Mouse (Mus musculus) MEL (cell line): ENCODE results near the gene Sox5. TPM values are rescaled to one million over a fixed set of nuclear protein-coding genes. Genes with fewer than 3 reads are reported as not detected.

Experiments used
- DNase-seq: peaks from one replicate; pipeline ENCODE4 v3.0.0; 2011; ENCODE audit warnings: low read depth, low spot score
- H3K27ac ChIP-seq: 2 replicates; pipeline ENCODE4 v1.5.1; 2012; ENCODE audit warnings: low read depth, mild to moderate bottlenecking, control low read depth, low read length, moderate library complexity; ENCODE audit not compliant: control insufficient read depth
- H3K27me3 ChIP-seq, 2 experiments: fragments of 150-350 bp in 1 of 2; sonication (generic) in 1 of 2; 2 replicates each; pipeline ENCODE4 v1.6.1; 2012; ENCODE audit warnings: low read length in 2 of 2, mild to moderate bottlenecking in 2 of 2, improper control_type of control experiment in 1 of 2, moderate library complexity in 1 of 2; ENCODE audit not compliant: insufficient read depth in 2 of 2, control insufficient read depth in 1 of 2
- H3K36me3 ChIP-seq, 2 experiments: 2 replicates each; pipeline ENCODE4 v1.6.1; 2012 to 2014; ENCODE audit warnings: low read length in 2 of 2, improper control_type of control experiment in 1 of 2, inconsistent platforms in 1 of 2, mild to moderate bottlenecking in 1 of 2; ENCODE audit not compliant: insufficient read depth in 2 of 2, control insufficient read depth in 1 of 2
- H3K4me1 ChIP-seq, 2 experiments: fragments of 150-350 bp in 1 of 2; sonication (generic) in 1 of 2; 2 replicates each; pipeline ENCODE4 v1.6.1; 2012; ENCODE audit warnings: low read length in 2 of 2, improper control_type of control experiment in 1 of 2, mild to moderate bottlenecking in 1 of 2; ENCODE audit not compliant: insufficient read depth in 2 of 2, control insufficient read depth in 1 of 2
- H3K4me3 ChIP-seq, 2 experiments: fragments of 150-350 bp in 1 of 2; sonication (generic) in 1 of 2; 2 replicates each; pipeline ENCODE4 v1.5.1; 2012; ENCODE audit warnings: low read depth in 2 of 2, low read length in 2 of 2, mild to moderate bottlenecking in 2 of 2, moderate library complexity in 2 of 2, control low read depth in 1 of 2, improper control_type of control experiment in 1 of 2; ENCODE audit not compliant: control insufficient read depth in 1 of 2, insufficient read depth in 1 of 2
- H3K79me2 ChIP-seq: 2 replicates; pipeline ENCODE4 v1.6.1; 2012; ENCODE audit warnings: mild to moderate bottlenecking, low read length, moderate library complexity; ENCODE audit not compliant: control insufficient read depth, poor library complexity, insufficient read depth
- H3K9ac ChIP-seq: 2 replicates; pipeline ENCODE4 v1.6.1; 2012; ENCODE audit warnings: low read depth, mild to moderate bottlenecking, control low read depth, low read length, moderate library complexity; ENCODE audit not compliant: control insufficient read depth, poor library complexity, severe bottlenecking
- H3K9me3 ChIP-seq: fragments of 150-350 bp; sonication (generic); replicated peaks from 2 replicates; pipeline ENCODE4 v1.6.1; 2012; ENCODE audit warnings: mild to moderate bottlenecking, low read length, improper control_type of control experiment, moderate library complexity; ENCODE audit not compliant: insufficient read depth
- E2F4 ChIP-seq: IDR thresholded peaks from 2 replicates; pipeline ENCODE4 v1.6.1; 2011; ENCODE audit warnings: low read depth, low read length, improper control_type of control experiment, borderline replicate concordance
- ETS1 ChIP-seq: IDR thresholded peaks from 2 replicates; pipeline ENCODE4 v1.6.1; 2012; ENCODE audit warnings: low read depth, mild to moderate bottlenecking, inconsistent platforms, low read length, improper control_type of control experiment, moderate library complexity
- MAFK ChIP-seq: IDR thresholded peaks from 2 replicates; pipeline ENCODE4 v1.6.1; 2011; ENCODE audit warnings: low read depth, mild to moderate bottlenecking, low read length, improper control_type of control experiment, borderline replicate concordance
- MAZ ChIP-seq: IDR thresholded peaks from 2 replicates; pipeline ENCODE4 v1.6.1; 2012; ENCODE audit warnings: low read depth, mild to moderate bottlenecking, inconsistent platforms, low read length, improper control_type of control experiment
- MEF2A ChIP-seq: IDR thresholded peaks from 2 replicates; pipeline ENCODE4 v1.6.1; 2014; ENCODE audit warnings: low read depth, mild to moderate bottlenecking, inconsistent platforms, low read length, improper control_type of control experiment; ENCODE audit not compliant: poor library complexity, insufficient replicate concordance, severe bottlenecking; ENCODE audit errors: extremely low read depth
- MXI1 ChIP-seq: IDR thresholded peaks from 2 replicates; pipeline ENCODE4 v1.6.1; 2011; ENCODE audit warnings: mild to moderate bottlenecking, low read depth, low read length, improper control_type of control experiment
- NELFE ChIP-seq: IDR thresholded peaks from 2 replicates; pipeline ENCODE4 v1.6.1; 2011; ENCODE audit warnings: low read depth, low read length, improper control_type of control experiment
- NRF1 ChIP-seq: IDR thresholded peaks from 2 replicates; pipeline ENCODE4 v1.6.1; 2014; ENCODE audit warnings: low read depth, mild to moderate bottlenecking, inconsistent platforms, low read length, improper control_type of control experiment, moderate library complexity; ENCODE audit not compliant: poor library complexity, insufficient read depth, severe bottlenecking
- POLR2AphosphoS2 ChIP-seq: IDR thresholded peaks from 2 replicates; pipeline ENCODE4 v1.6.1; 2011; ENCODE audit warnings: low read length, improper control_type of control experiment
- POLR2AphosphoS5 ChIP-seq: IDR thresholded peaks from 2 replicates; pipeline ENCODE4 v1.6.1; 2012; ENCODE audit warnings: low read depth, borderline replicate concordance, mild to moderate bottlenecking, inconsistent platforms, low read length, moderate library complexity, mixed read lengths
- SMC3 ChIP-seq: IDR thresholded peaks from 2 replicates; pipeline ENCODE4 v1.6.1; 2011; ENCODE audit warnings: low read depth, low read length, improper control_type of control experiment
- TBP ChIP-seq: IDR thresholded peaks from 2 replicates; pipeline ENCODE4 v1.8.0; 2011; ENCODE audit warnings: low read depth, low read length, improper control_type of control experiment
- USF1 ChIP-seq: IDR thresholded peaks from 2 replicates; pipeline ENCODE4 v1.6.1; 2014; ENCODE audit warnings: low read depth, mild to moderate bottlenecking, inconsistent platforms, low read length, improper control_type of control experiment, moderate library complexity
- USF2 ChIP-seq, 2 experiments: IDR thresholded peaks; 2 replicates each; pipeline ENCODE4 v1.6.1; 2011 to 2012; ENCODE audit warnings: improper control_type of control experiment in 2 of 2, low read length in 2 of 2, borderline replicate concordance in 1 of 2, inconsistent platforms in 1 of 2, low read depth in 1 of 2, mild to moderate bottlenecking in 1 of 2; ENCODE audit not compliant: insufficient read depth in 1 of 2
- ZC3H11A ChIP-seq: IDR thresholded peaks from 2 replicates; pipeline ENCODE4 v1.6.1; 2012; ENCODE audit warnings: low read depth, mild to moderate bottlenecking, inconsistent platforms, low read length, improper control_type of control experiment
- ZMIZ1 ChIP-seq: IDR thresholded peaks from 2 replicates; pipeline ENCODE4 v1.6.1; 2012; ENCODE audit warnings: low read depth, mild to moderate bottlenecking, inconsistent platforms, low read length, improper control_type of control experiment, moderate library complexity
- polyA plus RNA-seq, 2 experiments: library from polyadenylated mRNA; stranded (reverse) in 1 of 2; unstranded in 1 of 2; fragments of >175 nt in 1 of 2; fragments of >200 nt in 1 of 2; gene quantifications; 2 replicates each; pipeline versions ENCODE4 v1.2.1 to v1.2.4; 2012; ENCODE audit warnings: low replicate concordance in 2 of 2, low read depth in 1 of 2; ENCODE audit not compliant: insufficient read length in 2 of 2, insufficient read depth in 1 of 2, missing spikeins in 1 of 2
- total RNA-seq: library from RNA; depleted of rRNA; stranded (reverse); fragments of 300-350 nt; gene quantifications from 2 replicates; pipeline ENCODE4 v1.2.3, GENCODE M21; 2012

Gene Sox5
- total and polyA plus RNA-seq, 3 experiments, result 0.19 to 3.0 TPM; not detected in 1

DNA sequence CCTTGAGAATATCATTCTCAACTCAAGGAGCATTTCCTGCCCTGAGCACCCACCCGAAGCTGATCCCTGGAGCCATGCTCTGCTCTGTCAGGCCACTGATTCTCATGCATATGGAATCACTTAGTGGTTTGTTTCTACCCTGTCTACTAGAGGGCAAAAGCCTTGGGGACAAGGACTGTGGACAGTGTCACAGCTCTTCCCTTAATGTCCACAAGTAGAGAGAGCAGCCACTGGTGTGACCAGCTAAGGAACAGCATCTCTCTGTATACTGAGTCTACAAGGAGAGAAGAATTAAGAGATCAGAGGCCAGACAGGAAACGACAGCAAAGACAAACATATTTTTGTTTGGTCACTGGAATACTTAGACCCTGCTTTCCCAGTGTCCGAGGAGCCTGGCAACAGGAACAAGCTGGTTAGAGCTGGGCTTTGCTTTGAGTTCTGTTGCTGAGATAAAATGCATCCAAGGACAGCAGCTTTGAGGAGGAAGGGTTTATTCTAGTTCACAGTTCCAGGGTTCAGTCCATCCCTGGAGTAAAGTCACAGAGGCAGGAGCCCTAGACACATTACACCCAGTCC is 40.6 kb downstream of the Sox5 start:
- DNase-seq, result no peak
- no peaks in the 10 kb centered on the region for H3K4me1 ChIP-seq
- TF ChIP-seq POLR2AphosphoS5 (no peak), TBP (no peak), ZC3H11A (no peak), USF1 (no peak), NRF1 (no peak), MXI1 (no peak), ZMIZ1 (no peak), SMC3 (no peak)
- H3K27me3 ChIP-seq, result no peaks in the 10 kb centered on the region
- no peaks in the 10 kb centered on the region for H3K9me3 ChIP-seq
- H3K27ac ChIP-seq, result no peak overlapping the region
- no peaks in the 10 kb centered on the region for H3K36me3 ChIP-seq
- H3K79me2 ChIP-seq, result no peaks in the 10 kb centered on the region
- no peak overlapping the region for H3K4me3 ChIP-seq
- H3K9ac ChIP-seq, result no peak overlapping the region

DNA sequence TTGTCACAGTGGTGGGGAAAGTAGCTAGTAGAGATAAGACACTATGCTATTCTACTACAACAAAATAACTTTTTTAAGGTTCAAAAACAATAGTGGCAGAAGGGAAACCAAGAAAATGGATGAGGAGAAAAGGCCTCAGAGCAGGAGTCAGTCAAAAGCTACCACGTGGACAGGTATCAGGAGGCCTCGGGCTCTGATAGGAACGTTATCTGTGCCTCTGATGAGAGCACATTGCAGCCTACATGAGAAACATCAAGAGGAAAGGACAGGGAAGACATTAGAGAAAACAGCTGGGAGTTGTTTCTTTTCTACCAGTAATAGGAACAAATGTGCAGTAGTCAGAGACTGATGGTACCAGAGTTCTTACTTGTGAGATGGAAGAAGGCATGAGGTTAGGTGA is 41.4 kb downstream of the Sox5 start:
- Histone ChIP-seq H3K4me3 (no peak overlapping the region), H3K27ac (no peak overlapping the region), H3K36me3 (no peaks in the 10 kb centered on the region), H3K4me1 (no peaks in the 10 kb centered on the region), H3K9ac (no peak overlapping the region), H3K79me2 (no peaks in the 10 kb centered on the region), H3K9me3 (no peaks in the 10 kb centered on the region), H3K27me3 (no peaks in the 10 kb centered on the region)
- no peak for TF ChIP-seq NRF1
- TF ChIP-seq E2F4, result no peak
- no peak for TF ChIP-seq MEF2A
- no peak for TF ChIP-seq ETS1
- TF ChIP-seq USF2 (IDR thresholded peaks at IDR 0.05; ENCODE audit: borderline replicate concordance in 1 of 2, insufficient read depth in 1 of 2, low read depth in 1 of 2, low read length in 2 of 2), result no peak
- no peak for TF ChIP-seq MAFK
- no peak for TF ChIP-seq NELFE
- no peak for TF ChIP-seq MAZ
- no peak for TF ChIP-seq POLR2AphosphoS2
- no peak for DNase-seq
